In the genomic region with DNA sequence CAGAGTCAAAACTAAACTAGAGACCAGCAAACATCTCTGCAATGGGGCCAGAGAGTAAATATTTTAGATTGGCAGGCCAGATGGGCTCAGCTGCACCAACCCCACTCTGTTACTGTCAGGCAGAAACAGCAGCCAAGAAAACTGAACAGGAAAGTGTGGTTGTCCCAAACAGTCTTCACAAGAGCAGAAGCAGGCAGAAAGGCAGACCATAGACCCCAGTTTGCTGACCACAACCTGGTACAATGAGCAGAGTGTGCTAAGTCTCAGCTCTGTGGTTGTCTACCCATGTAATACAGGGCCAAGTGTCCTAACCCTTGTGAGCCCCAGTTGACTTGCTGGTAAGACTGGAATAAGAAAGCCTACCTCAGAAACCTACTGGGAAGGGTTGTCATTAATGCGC, we compare ENCODE assay signal across 45 mouse cellular contexts. TPM values are rescaled to one million over a fixed set of nuclear protein-coding genes. Genes with fewer than 3 reads are reported as not detected.
"Had no signal": no experiment of that assay in that cellular context is flagged by ENCODE, and none has a peak within 500 bp of the region (broad histone marks: within the 10 kb centered on the region; RNA-seq: fewer than 3 reads in every experiment).

No protein-coding gene starts in this region.

- H3K4me2 ChIP-seq: heart, embryonic 11.5 days; heart, embryonic 12.5 days; heart, embryonic 13.5 days; heart, embryonic 15.5 days; hindbrain, embryonic 12.5 days; hindbrain, embryonic 13.5 days; hindbrain, embryonic 14.5 days; hindbrain, embryonic 15.5 days; intestine, embryonic 15.5 days; kidney, embryonic 15.5 days had no signal

- H3K27me3 ChIP-seq: heart, embryonic 12.5 days; heart, embryonic 13.5 days; heart, embryonic 15.5 days; hindbrain, embryonic 12.5 days; hindbrain, embryonic 13.5 days; hindbrain, embryonic 15.5 days; intestine, embryonic 15.5 days; kidney, embryonic 15.5 days had no signal

- DNase-seq: heart, postnatal 4 days; kidney, adult 11 months; kidney, adult 18-20 months; kidney, adult 2 months; kidney, adult 8-10 months; kidney, adult 9 months; kidney, postnatal 10 days; kidney, postnatal 14 days; kidney, postnatal 25 days; kidney, postnatal 36 days; kidney, postnatal 4 days; layer of hippocampus, adult 9-11 months; layer of hippocampus, postnatal 36 days had no signal

- H3K9ac ChIP-seq: heart, embryonic 12.5 days; heart, embryonic 13.5 days; heart, embryonic 15.5 days; hindbrain, embryonic 12.5 days; hindbrain, embryonic 13.5 days; hindbrain, embryonic 14.5 days; hindbrain, embryonic 15.5 days; intestine, embryonic 15.5 days; kidney, embryonic 15.5 days had no signal

- H3K27ac ChIP-seq: heart, embryonic 10.5 days; heart, embryonic 13.5 days; heart, embryonic 15.5 days; hindbrain, embryonic 10.5 days; hindbrain, embryonic 12.5 days; hindbrain, embryonic 13.5 days; hindbrain, embryonic 14.5 days; hindbrain, embryonic 15.5 days; hindbrain, postnatal 0 days; intestine, embryonic 15.5 days; kidney, embryonic 15.5 days; kidney, postnatal 0 days; layer of hippocampus, adult 2 months; left cerebral cortex, adult 2 months had no signal

- ATAC-seq: hindbrain, embryonic 16.5 days; hindbrain, postnatal 0 days; intestine, embryonic 15.5 days; intestine, embryonic 16.5 days had no signal

- H3K9me3 ChIP-seq: heart, embryonic 13.5 days; heart, embryonic 15.5 days; hindbrain, embryonic 15.5 days; intestine, embryonic 15.5 days; kidney, embryonic 15.5 days had no signal

- H3K36me3 ChIP-seq: heart, embryonic 10.5 days; heart, embryonic 12.5 days; heart, embryonic 13.5 days; heart, embryonic 15.5 days; hindbrain, embryonic 10.5 days; hindbrain, embryonic 12.5 days; hindbrain, embryonic 13.5 days; hindbrain, embryonic 15.5 days; intestine, embryonic 15.5 days; kidney, embryonic 15.5 days had no signal

- H3K4me3 ChIP-seq: heart, embryonic 10.5 days; heart, embryonic 12.5 days; heart, embryonic 13.5 days; heart, embryonic 15.5 days; hindbrain, embryonic 10.5 days; hindbrain, embryonic 12.5 days; hindbrain, embryonic 13.5 days; hindbrain, embryonic 15.5 days; intestine, embryonic 15.5 days; kidney, embryonic 15.5 days; layer of hippocampus, adult 2 months; left cerebral cortex, adult 2 months had no signal

- H3K4me1 ChIP-seq: heart, embryonic 12.5 days; heart, embryonic 13.5 days; heart, embryonic 15.5 days; hindbrain, embryonic 10.5 days; hindbrain, embryonic 12.5 days; hindbrain, embryonic 13.5 days; hindbrain, embryonic 15.5 days; intestine, embryonic 15.5 days; kidney, embryonic 15.5 days had no signal

RNA-seq across cellular contexts. Expression of gene Foxi1, which starts 32.4 kb away (rescaled TPM):
- total RNA-seq: heart, postnatal 10 days; heart, postnatal 14 days; heart, postnatal 25 days; heart, postnatal 36 days; heart, postnatal 4 days; hindbrain, postnatal 0 days; layer of hippocampus, adult 18-20 months; layer of hippocampus, adult 2 months; layer of hippocampus, adult 8-10 months; layer of hippocampus, postnatal 10 days; layer of hippocampus, postnatal 14 days; layer of hippocampus, postnatal 25 days; layer of hippocampus, postnatal 36 days had no signal
- polyA plus RNA-seq: heart, embryonic 10.5 days; heart, embryonic 11.5 days; heart, embryonic 12.5 days; heart, embryonic 13.5 days; heart, embryonic 14.5 days; heart, embryonic 15.5 days; heart, postnatal 0 days; hindbrain, embryonic 10.5 days; hindbrain, embryonic 11.5 days; hindbrain, embryonic 13.5 days; hindbrain, embryonic 14.5 days; hindbrain, embryonic 15.5 days; hindbrain, embryonic 16.5 days; hindbrain, postnatal 0 days; intestine, embryonic 14.5 days; intestine, embryonic 15.5 days; intestine, embryonic 16.5 days; large intestine, adult 2 months had no signal
